Mouse (Mus musculus) embryonic facial prominence, embryonic 13.5 days (tissue): ENCODE data around the gene St6galnac5. TPM values are rescaled to one million over a fixed set of nuclear protein-coding genes. Genes with fewer than 3 reads are reported as not detected.

Experiments
- ATAC-seq: fragments of 200-750 bp; cut with Nextera tagmentation; 2 replicates; pipeline ENCODE4 v1.8.0; 2017; ENCODE audit warnings: low read depth; ENCODE audit not compliant: insufficient number of reproducible peaks, insufficient read depth, low FRiP score, low TSS enrichment
- H3K27ac ChIP-seq: fragments of 300-500 bp; sonication (generic); 2 replicates; pipeline ENCODE4 v1.5.1; 2015; ENCODE audit warnings: moderate library complexity, mild to moderate bottlenecking, inconsistent platforms
- H3K27me3 ChIP-seq: fragments of 300-500 bp; sonication (generic); 2 replicates; pipeline ENCODE4 v1.6.1; 2015; ENCODE audit warnings: mild to moderate bottlenecking, inconsistent platforms
- H3K36me3 ChIP-seq: fragments of 300-500 bp; sonication (generic); 2 replicates; pipeline ENCODE4 v1.6.1; 2015; ENCODE audit warnings: mild to moderate bottlenecking, inconsistent platforms
- H3K4me1 ChIP-seq: fragments of 300-500 bp; sonication (generic); 2 replicates; pipeline ENCODE4 v1.6.1; 2015; ENCODE audit warnings: inconsistent platforms
- H3K4me2 ChIP-seq: fragments of 300-500 bp; sonication (generic); 2 replicates; pipeline ENCODE4 v1.6.1; 2015; ENCODE audit warnings: moderate library complexity, mild to moderate bottlenecking, inconsistent platforms
- H3K4me3 ChIP-seq: fragments of 300-500 bp; sonication (generic); 2 replicates; pipeline ENCODE4 v1.5.1; 2015; ENCODE audit warnings: mild to moderate bottlenecking, inconsistent platforms
- H3K9ac ChIP-seq: fragments of 300-500 bp; sonication (generic); 2 replicates; pipeline ENCODE4 v1.6.1; 2015; ENCODE audit warnings: mild to moderate bottlenecking, inconsistent platforms
- H3K9me3 ChIP-seq: fragments of 300-500 bp; sonication (generic); 2 replicates; pipeline ENCODE4 v1.6.1; 2016; ENCODE audit warnings: inconsistent platforms
- WGBS: fragments of 180-500 bp; shearing (Covaris S2); methylation state at CpG from one replicate; pipeline ENCODE4 v1.1.7; 2015; ENCODE audit warnings: mixed read lengths; 5-methylcytosine and 5-hydroxymethylcytosine counted together
- polyA plus RNA-seq: library from polyadenylated mRNA; unstranded; fragments of >200 nt; fragmentation: Nextera tagmentation; extraction: Ambion mirVana; gene quantifications from 2 replicates; pipeline ENCODE4 v1.2.1, GENCODE M21; 2015

St6galnac5 gene
- polyA plus RNA-seq, 1 experiment from 2014 or later, result 3.1 TPM

- WGBS, result 66% methylated on average over 11 of the region's 11 CpGs
- no peak for ATAC-seq
- Histone ChIP-seq H3K4me1 (peaks cover 20% of the 10 kb centered on the region), H3K9me3 (no peaks in the 10 kb centered on the region), H3K36me3 (no peaks in the 10 kb centered on the region), H3K4me3 (no peak overlapping the region), H3K4me2 (peak overlapping the region; percentile 2; the same call in 1 of the 2 replicates), H3K9ac (no peak overlapping the region), H3K27ac (no peak overlapping the region), H3K27me3 (peaks cover 44% of the 10 kb centered on the region)
Measured at GRCm38 (mm10) chr3:152979481-152980092, 2.5 kb downstream of the St6galnac5 start.

DNA sequence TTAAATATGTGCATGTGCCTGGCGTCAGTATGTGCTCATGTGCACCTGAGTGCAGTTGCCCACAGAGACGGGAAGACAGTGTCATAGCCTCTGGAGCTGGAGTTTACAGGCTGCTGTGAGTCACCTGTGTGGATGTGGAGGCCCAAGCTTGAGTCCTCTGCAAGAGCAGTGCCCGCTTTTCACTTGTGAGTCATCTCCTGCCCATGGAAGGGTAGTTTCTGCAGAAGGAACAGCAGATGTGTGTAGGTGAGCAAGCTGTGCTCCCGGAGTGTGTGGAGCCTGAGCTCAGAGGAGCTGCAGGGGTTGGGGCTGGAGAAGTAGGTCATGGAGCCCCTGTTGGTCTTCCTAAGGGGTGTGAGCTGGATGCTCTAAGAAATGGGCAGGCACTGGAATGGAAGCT lies 10.7 kb downstream of the St6galnac5 start:
- Histone ChIP-seq H3K9me3 (0 out of 2 replicates have a peak, but pooled peaks cover 2% of the 10 kb centered on the region), H3K4me2 (no peak overlapping the region), H3K36me3 (no peaks in the 10 kb centered on the region), H3K4me1 (no peaks in the 10 kb centered on the region), H3K27ac (no peak overlapping the region), H3K4me3 (no peak overlapping the region), H3K27me3 (no peaks in the 10 kb centered on the region), H3K9ac (no peak overlapping the region)
- 85% methylated on average over 4 of the region's 4 CpGs for WGBS
- no peak for ATAC-seq

DNA sequence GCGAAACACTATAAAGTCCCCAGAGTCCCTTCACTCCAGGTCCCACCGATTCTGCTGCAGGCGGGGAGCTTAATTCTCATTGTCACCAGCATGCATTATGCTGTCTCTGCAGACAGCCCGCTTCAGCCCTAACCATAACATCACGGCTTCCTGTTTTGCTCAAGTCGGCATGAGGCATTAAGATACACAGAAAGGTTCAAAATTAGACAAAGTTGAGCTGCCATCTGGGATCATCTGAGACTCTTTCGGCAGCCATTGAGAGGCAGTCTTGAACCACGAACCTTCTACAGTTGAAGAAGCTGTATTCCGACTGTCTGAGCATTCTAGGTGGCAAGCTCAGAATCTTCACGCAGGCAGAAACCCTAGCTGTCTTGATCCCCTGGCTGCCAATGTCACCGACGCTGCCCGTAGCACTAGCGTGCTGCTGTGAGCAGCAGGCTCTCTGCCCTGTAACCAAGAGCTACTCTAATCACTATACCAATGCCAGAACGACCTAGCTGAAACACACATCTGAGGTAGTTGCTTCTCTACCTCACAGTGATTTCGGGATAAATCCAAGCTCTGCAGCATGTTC lies 12.2 kb downstream of the St6galnac5 start:
- no peaks in the 10 kb centered on the region for H3K4me1 ChIP-seq
- no peak overlapping the region for H3K4me3 ChIP-seq
- ATAC-seq, result no peak
- peaks cover 2% of the 10 kb centered on the region; the same call in 1 of the 2 replicates for H3K9me3 ChIP-seq
- H3K36me3 ChIP-seq, result no peaks in the 10 kb centered on the region
- no peak overlapping the region for H3K27ac ChIP-seq
- WGBS, result 73% methylated on average over 16 of the region's 16 CpGs
- no peak overlapping the region for H3K4me2 ChIP-seq
- H3K27me3 ChIP-seq, result no peaks in the 10 kb centered on the region
- no peak overlapping the region for H3K9ac ChIP-seq

- Histone ChIP-seq H3K36me3 (no peaks in the 10 kb centered on the region), H3K4me3 (no peak overlapping the region), H3K27ac (no peak overlapping the region), H3K4me1 (no peaks in the 10 kb centered on the region), H3K9me3 (peaks cover 6% of the 10 kb centered on the region; the same call in 1 of the 2 replicates), H3K4me2 (no peak overlapping the region), H3K27me3 (no peaks in the 10 kb centered on the region), H3K9ac (no peak overlapping the region)
- 76% methylated on average over 10 of the region's 10 CpGs for WGBS
- ATAC-seq, result no peak
Measured at GRCm38 (mm10) chr3:152961855-152962376, 20.1 kb downstream of the St6galnac5 start.

- WGBS, result 64% methylated on average over 11 of the region's 11 CpGs
- H3K9me3 ChIP-seq, result 0 out of 2 replicates have a peak, but pooled peaks cover 4% of the 10 kb centered on the region
- no peak overlapping the region for H3K27ac ChIP-seq
- no peak for ATAC-seq
- H3K36me3 ChIP-seq, result no peaks in the 10 kb centered on the region
- no peak overlapping the region for H3K9ac ChIP-seq
- H3K4me3 ChIP-seq, result no peak overlapping the region
- H3K4me1 ChIP-seq, result no peaks in the 10 kb centered on the region
- no peaks in the 10 kb centered on the region for H3K27me3 ChIP-seq
- no peak overlapping the region for H3K4me2 ChIP-seq
Measured at GRCm38 (mm10) chr3:152958358-152959150, 23.5 kb downstream of the St6galnac5 start.

DNA sequence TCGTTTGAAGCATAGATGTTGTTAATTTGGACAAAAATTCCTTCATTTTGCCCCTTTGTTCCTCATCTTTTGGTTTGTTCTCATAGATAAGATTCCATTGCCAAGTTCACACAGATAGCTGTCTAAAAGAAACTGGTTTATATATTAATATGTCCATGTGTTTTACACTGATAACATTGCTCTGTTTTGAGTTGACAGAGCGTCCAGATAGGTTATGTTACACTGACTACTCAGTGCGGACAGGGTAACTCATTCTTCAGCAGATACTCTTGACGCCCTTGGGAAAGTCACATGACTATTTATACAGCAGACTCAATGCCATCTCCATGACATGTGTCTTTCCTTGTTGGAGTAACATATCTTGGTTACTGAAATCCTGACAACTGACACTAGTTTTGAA lies 25.3 kb downstream of the St6galnac5 start:
- Histone ChIP-seq H3K4me1 (no peaks in the 10 kb centered on the region), H3K36me3 (no peaks in the 10 kb centered on the region), H3K9me3 (0 out of 2 replicates have a peak, but pooled peaks cover 4% of the 10 kb centered on the region), H3K27me3 (no peaks in the 10 kb centered on the region), H3K9ac (no peak overlapping the region), H3K4me2 (no peak overlapping the region), H3K27ac (no peak overlapping the region), H3K4me3 (no peak overlapping the region)
- ATAC-seq, result no peak
- 84% methylated on average over 4 of the region's 4 CpGs for WGBS

GRCm38 (mm10) chr3:152956038-152956437 lies 26.0 kb downstream of the St6galnac5 start:
- Histone ChIP-seq H3K4me1 (no peaks in the 10 kb centered on the region), H3K9me3 (0 out of 2 replicates have a peak, but pooled peaks cover 4% of the 10 kb centered on the region), H3K27ac (no peak overlapping the region), H3K36me3 (no peaks in the 10 kb centered on the region), H3K4me3 (no peak overlapping the region), H3K4me2 (no peak overlapping the region), H3K9ac (no peak overlapping the region), H3K27me3 (no peaks in the 10 kb centered on the region)
- ATAC-seq, result no peak
- 72% methylated on average over 5 of the region's 5 CpGs for WGBS

GRCm38 (mm10) chr3:152951634-152952545 lies 30.2 kb downstream of the St6galnac5 start:
- no peak for ATAC-seq
- no peaks in the 10 kb centered on the region for H3K27me3 ChIP-seq
- no peak overlapping the region for H3K27ac ChIP-seq
- no peaks in the 10 kb centered on the region for H3K9me3 ChIP-seq
- H3K36me3 ChIP-seq, result no peaks in the 10 kb centered on the region
- no peak overlapping the region for H3K4me2 ChIP-seq
- H3K9ac ChIP-seq, result no peak overlapping the region
- no peak overlapping the region for H3K4me3 ChIP-seq
- whole genome bisulfite sequencing, result 54% methylated on average over 11 of the region's 11 CpGs
- H3K4me1 ChIP-seq, result no peaks in the 10 kb centered on the region

- no peaks in the 10 kb centered on the region for H3K36me3 ChIP-seq
- no peaks in the 10 kb centered on the region for H3K27me3 ChIP-seq
- no peak overlapping the region for H3K4me2 ChIP-seq
- no peak overlapping the region for H3K27ac ChIP-seq
- H3K4me3 ChIP-seq, result no peak overlapping the region
- H3K9ac ChIP-seq, result no peak overlapping the region
- WGBS, result 92% methylated on average over 9 of the region's 9 CpGs
- no peak for ATAC-seq
- no peaks in the 10 kb centered on the region for H3K9me3 ChIP-seq
- H3K4me1 ChIP-seq, result no peaks in the 10 kb centered on the region
Measured at GRCm38 (mm10) chr3:152950914-152951313, 31.1 kb downstream of the St6galnac5 start.

DNA sequence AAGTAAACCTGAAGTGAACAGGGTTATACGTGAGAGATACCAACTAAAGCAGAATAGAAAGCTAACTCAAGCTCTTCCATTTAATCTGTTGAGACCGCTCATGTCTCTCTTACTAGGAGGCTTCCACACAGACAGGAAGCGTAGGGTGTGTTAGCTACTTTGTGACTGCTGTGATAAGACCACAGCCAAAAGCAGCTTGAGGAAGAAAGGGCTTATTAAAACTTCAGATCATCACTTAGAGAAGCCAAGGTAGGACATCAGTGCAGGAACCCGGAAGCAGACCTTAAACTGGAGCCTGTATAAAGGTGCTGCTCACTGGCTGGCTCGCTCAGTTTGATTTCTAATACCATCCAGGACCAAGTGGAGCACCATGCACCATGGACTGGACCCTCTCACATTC lies 31.7 kb downstream of the St6galnac5 start:
- H3K9me3 ChIP-seq, result peaks cover 3% of the 10 kb centered on the region; the same call in 1 of the 2 replicates
- H3K36me3 ChIP-seq, result no peaks in the 10 kb centered on the region
- WGBS, result 90% methylated on average over 5 of the region's 5 CpGs
- H3K4me3 ChIP-seq, result no peak overlapping the region
- no peak for ATAC-seq
- H3K4me1 ChIP-seq, result no peaks in the 10 kb centered on the region
- H3K27me3 ChIP-seq, result no peaks in the 10 kb centered on the region
- no peak overlapping the region for H3K27ac ChIP-seq
- no peak overlapping the region for H3K9ac ChIP-seq
- H3K4me2 ChIP-seq, result no peak overlapping the region

DNA sequence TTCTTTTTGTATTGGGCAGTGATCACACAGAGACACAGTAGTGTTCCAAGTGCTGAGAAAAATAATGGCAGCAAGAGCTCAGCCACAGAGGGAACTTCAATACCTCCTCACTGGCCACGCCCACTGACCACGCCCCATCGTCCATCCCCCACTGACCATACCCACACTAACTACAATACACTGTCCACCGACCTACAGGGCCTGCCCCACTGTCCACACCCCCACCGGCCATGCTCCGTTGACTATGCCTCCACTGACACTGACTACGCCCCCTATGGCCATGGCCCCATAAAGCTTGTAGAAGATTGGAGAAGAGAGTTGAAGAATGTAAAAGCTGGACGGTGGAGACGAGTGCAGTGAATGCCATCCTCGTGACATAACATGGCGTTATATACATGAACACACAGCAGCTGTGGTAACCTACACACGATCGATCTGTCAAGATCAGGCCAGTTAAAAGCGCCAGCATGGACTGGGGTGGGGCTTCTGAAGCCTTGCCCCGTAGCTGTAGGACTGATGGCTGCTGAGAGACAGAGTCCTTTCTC lies 32.7 kb downstream of the St6galnac5 start:
- Histone ChIP-seq H3K27ac (no peak overlapping the region), H3K4me2 (no peak overlapping the region), H3K4me1 (no peaks in the 10 kb centered on the region), H3K27me3 (no peaks in the 10 kb centered on the region), H3K9ac (no peak overlapping the region), H3K4me3 (no peak overlapping the region), H3K9me3 (peaks cover 3% of the 10 kb centered on the region; the same call in 1 of the 2 replicates), H3K36me3 (no peaks in the 10 kb centered on the region)
- no peak for ATAC-seq
- WGBS, result 93% methylated on average over 15 of the region's 15 CpGs
